Mouse (Mus musculus): ENCODE results near the gene Sf1. TPM values are rescaled to one million over a fixed set of nuclear protein-coding genes. Genes with fewer than 3 reads are reported as not detected.

Sf1 gene
- polyA plus RNA-seq, 1 experiment from 2014 or later: 132 TPM

DNA sequence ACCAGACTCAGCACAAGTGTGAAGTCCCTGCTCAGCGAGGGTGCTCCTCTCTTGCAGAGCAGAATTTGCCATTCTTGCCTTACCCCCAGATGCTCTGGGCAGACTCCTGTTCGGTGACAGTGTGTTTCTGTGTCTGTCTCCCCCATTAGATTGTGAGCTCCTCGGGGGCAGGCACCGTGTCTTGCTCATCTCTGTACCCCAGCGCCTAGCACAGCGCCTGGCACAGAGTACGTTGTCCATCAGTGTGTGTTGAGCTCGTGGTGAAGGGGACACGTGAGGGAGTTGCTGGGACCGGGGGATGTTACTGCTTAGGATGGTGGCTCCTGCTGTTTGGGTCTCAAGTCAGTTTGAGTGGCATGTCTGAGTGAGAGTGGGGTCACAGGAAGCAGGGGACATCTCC lies 40.4 kb downstream of the Sf1 start:
- no peak overlapping the region for H3K4me2 ChIP-seq (replicated peaks; ENCODE audit: low read depth, low read length)
- WGBS: 81% methylated on average over 10 of the region's 10 CpGs
- H3K36me3 ChIP-seq (ENCODE audit: insufficient read depth, low read length): no peaks in the 10 kb centered on the region
- no peak overlapping the region for H3K27ac ChIP-seq (ENCODE audit: low read length)
- no peaks in the 10 kb centered on the region for H3K9me3 ChIP-seq (ENCODE audit: low read length)
- H3K27me3 ChIP-seq (ENCODE audit: insufficient read depth, low read length): 0 out of 2 replicates have a peak, but pooled peaks cover 7% of the 10 kb centered on the region
- H3K4me1 ChIP-seq (ENCODE audit: insufficient read depth, low read length): peaks cover 34% of the 10 kb centered on the region
- ATAC-seq (ENCODE audit: low FRiP score, low TSS enrichment): no peak
- H3K9ac ChIP-seq (replicated peaks; ENCODE audit: low read length): no peak overlapping the region
- no peak overlapping the region for H3K4me3 ChIP-seq (ENCODE audit: low read length)

GRCm38 (mm10) chr19:6405433-6405832 lies 41.9 kb downstream of the Sf1 start:
- Histone ChIP-seq H3K4me3 (ENCODE audit: low read length) (no peak overlapping the region), H3K27me3 (ENCODE audit: insufficient read depth, low read length) (0 out of 2 replicates have a peak, but pooled peaks cover 7% of the 10 kb centered on the region), H3K4me1 (ENCODE audit: insufficient read depth, low read length) (peaks cover 20% of the 10 kb centered on the region), H3K9me3 (ENCODE audit: low read length) (no peaks in the 10 kb centered on the region), H3K4me2 (replicated peaks; ENCODE audit: low read depth, low read length) (no peak overlapping the region), H3K9ac (replicated peaks; ENCODE audit: low read length) (no peak overlapping the region), H3K36me3 (ENCODE audit: insufficient read depth, low read length) (no peaks in the 10 kb centered on the region), H3K27ac (ENCODE audit: low read length) (no peak overlapping the region)
- no peak for ATAC-seq (ENCODE audit: low FRiP score, low TSS enrichment)
- WGBS: 77% methylated on average over 10 of the region's 10 CpGs

GRCm38 (mm10) chr19:6407109-6407508 lies 43.6 kb downstream of the Sf1 start:
- peaks cover 4% of the 10 kb centered on the region for H3K4me1 ChIP-seq (ENCODE audit: insufficient read depth, low read length)
- 84% methylated on average over 8 of the region's 8 CpGs for WGBS
- H3K27ac ChIP-seq (ENCODE audit: low read length): no peak overlapping the region
- H3K9ac ChIP-seq (replicated peaks; ENCODE audit: low read length): no peak overlapping the region
- H3K4me3 ChIP-seq (ENCODE audit: low read length): no peak overlapping the region
- H3K4me2 ChIP-seq (replicated peaks; ENCODE audit: low read depth, low read length): no peak overlapping the region
- no peaks in the 10 kb centered on the region for H3K9me3 ChIP-seq (ENCODE audit: low read length)
- no peak for ATAC-seq (ENCODE audit: low FRiP score, low TSS enrichment)
- 0 out of 2 replicates have a peak, but pooled peaks cover 3% of the 10 kb centered on the region for H3K27me3 ChIP-seq (ENCODE audit: insufficient read depth, low read length)
- H3K36me3 ChIP-seq (ENCODE audit: insufficient read depth, low read length): no peaks in the 10 kb centered on the region

- no peak for ATAC-seq (ENCODE audit: low FRiP score, low TSS enrichment)
- Histone ChIP-seq H3K9me3 (ENCODE audit: low read length) (no peaks in the 10 kb centered on the region), H3K27me3 (ENCODE audit: insufficient read depth, low read length) (0 out of 2 replicates have a peak, but pooled peaks cover 2% of the 10 kb centered on the region), H3K4me3 (ENCODE audit: low read length) (no peak overlapping the region), H3K4me1 (ENCODE audit: insufficient read depth, low read length) (peaks cover 4% of the 10 kb centered on the region), H3K9ac (replicated peaks; ENCODE audit: low read length) (no peak overlapping the region), H3K27ac (ENCODE audit: low read length) (no peak overlapping the region), H3K4me2 (replicated peaks; ENCODE audit: low read depth, low read length) (no peak overlapping the region), H3K36me3 (ENCODE audit: insufficient read depth, low read length) (no peaks in the 10 kb centered on the region)
- WGBS: 67% methylated on average over 16 of the region's 16 CpGs
These were observed 44.5 kb downstream of the Sf1 start for GRCm38 (mm10) chr19:6407816-6408510.

DNA sequence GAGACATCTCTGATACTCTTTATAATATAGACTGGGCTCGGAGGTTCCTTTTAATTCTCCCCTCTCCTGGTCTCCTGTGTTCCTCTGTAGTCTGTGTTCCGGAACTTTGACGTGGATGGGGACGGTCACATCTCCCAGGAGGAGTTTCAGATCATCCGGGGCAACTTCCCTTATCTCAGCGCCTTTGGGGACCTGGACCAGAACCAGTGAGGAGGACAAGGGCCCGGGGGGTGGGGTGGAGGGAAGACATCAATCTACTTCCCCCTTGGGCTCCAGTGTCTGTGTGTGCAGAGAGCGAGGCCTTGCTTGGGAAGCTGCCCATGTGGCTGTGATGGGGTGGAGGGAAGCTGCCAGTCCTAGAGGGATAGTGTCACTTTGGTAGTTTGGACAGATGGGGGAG lies 45.3 kb downstream of the Sf1 start:
- no peaks in the 10 kb centered on the region for H3K36me3 ChIP-seq (ENCODE audit: insufficient read depth, low read length)
- H3K4me1 ChIP-seq (ENCODE audit: insufficient read depth, low read length): peaks cover 8% of the 10 kb centered on the region
- H3K9ac ChIP-seq (replicated peaks; ENCODE audit: low read length): no peak overlapping the region
- H3K9me3 ChIP-seq (ENCODE audit: low read length): no peaks in the 10 kb centered on the region
- H3K27ac ChIP-seq (ENCODE audit: low read length): no peak overlapping the region
- H3K27me3 ChIP-seq (ENCODE audit: insufficient read depth, low read length): no peaks in the 10 kb centered on the region
- no peak for ATAC-seq (ENCODE audit: low FRiP score, low TSS enrichment)
- WGBS: 75% methylated on average over 8 of the region's 8 CpGs
- H3K4me3 ChIP-seq (ENCODE audit: low read length): no peak overlapping the region
- H3K4me2 ChIP-seq (replicated peaks; ENCODE audit: low read depth, low read length): no peak overlapping the region

DNA sequence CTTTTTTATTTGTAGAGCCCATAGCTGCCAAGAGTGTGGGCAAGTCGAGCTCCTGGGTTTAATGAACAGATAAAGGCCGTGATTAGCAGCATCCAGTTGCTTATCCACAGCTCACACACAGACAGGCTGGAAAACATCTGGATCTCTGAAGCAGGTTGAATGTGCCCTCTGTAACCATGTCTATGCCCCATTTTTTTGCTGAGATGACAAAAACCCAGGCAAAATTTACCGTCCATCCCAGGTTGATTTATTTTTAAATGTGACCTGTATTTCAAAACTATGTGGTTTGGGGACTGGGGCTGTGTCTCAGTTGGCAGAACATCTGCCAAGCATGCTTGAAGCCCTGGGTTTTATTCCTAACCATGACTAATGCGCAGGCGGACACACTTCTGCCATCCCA lies 45.7 kb downstream of the Sf1 start:
- H3K27me3 ChIP-seq (ENCODE audit: insufficient read depth, low read length): no peaks in the 10 kb centered on the region
- no peaks in the 10 kb centered on the region for H3K9me3 ChIP-seq (ENCODE audit: low read length)
- H3K4me1 ChIP-seq (ENCODE audit: insufficient read depth, low read length): peaks cover 8% of the 10 kb centered on the region
- H3K36me3 ChIP-seq (ENCODE audit: insufficient read depth, low read length): no peaks in the 10 kb centered on the region
- no peak overlapping the region for H3K4me3 ChIP-seq (ENCODE audit: low read length)
- H3K9ac ChIP-seq (replicated peaks; ENCODE audit: low read length): no peak overlapping the region
- H3K4me2 ChIP-seq (replicated peaks; ENCODE audit: low read depth, low read length): no peak overlapping the region
- H3K27ac ChIP-seq (ENCODE audit: low read length): no peak overlapping the region
- 83% methylated on average over 5 of the region's 5 CpGs for WGBS
- no peak for ATAC-seq (ENCODE audit: low FRiP score, low TSS enrichment)

DNA sequence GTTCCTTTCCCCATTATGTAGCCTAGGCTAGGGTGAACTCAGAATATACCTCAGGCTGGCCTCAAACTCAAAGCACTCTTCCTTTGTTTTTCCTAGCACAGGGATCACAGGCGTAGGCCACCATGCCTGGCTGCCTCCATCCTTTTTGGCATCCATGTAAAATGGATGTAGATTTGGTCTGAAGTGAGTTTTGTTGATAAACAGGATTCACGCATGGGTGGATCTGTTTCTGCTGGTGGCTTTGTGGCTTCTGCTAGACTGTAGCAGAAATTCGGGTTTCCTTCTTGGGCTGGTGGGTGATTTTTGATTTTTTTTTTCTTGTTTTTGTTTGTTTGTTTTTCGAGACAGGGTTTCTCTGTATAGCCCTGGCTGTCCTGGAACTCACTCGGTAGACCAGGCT lies 46.4 kb downstream of the Sf1 start:
- Histone ChIP-seq H3K9me3 (ENCODE audit: low read length) (no peaks in the 10 kb centered on the region), H3K27ac (ENCODE audit: low read length) (no peak overlapping the region), H3K4me2 (replicated peaks; ENCODE audit: low read depth, low read length) (no peak overlapping the region), H3K4me3 (ENCODE audit: low read length) (no peak overlapping the region), H3K9ac (replicated peaks; ENCODE audit: low read length) (no peak overlapping the region), H3K36me3 (ENCODE audit: insufficient read depth, low read length) (no peaks in the 10 kb centered on the region), H3K27me3 (ENCODE audit: insufficient read depth, low read length) (no peaks in the 10 kb centered on the region), H3K4me1 (ENCODE audit: insufficient read depth, low read length) (peaks cover 8% of the 10 kb centered on the region)
- WGBS: 81% methylated on average over 5 of the region's 5 CpGs
- no peak for ATAC-seq (ENCODE audit: low FRiP score, low TSS enrichment)

DNA sequence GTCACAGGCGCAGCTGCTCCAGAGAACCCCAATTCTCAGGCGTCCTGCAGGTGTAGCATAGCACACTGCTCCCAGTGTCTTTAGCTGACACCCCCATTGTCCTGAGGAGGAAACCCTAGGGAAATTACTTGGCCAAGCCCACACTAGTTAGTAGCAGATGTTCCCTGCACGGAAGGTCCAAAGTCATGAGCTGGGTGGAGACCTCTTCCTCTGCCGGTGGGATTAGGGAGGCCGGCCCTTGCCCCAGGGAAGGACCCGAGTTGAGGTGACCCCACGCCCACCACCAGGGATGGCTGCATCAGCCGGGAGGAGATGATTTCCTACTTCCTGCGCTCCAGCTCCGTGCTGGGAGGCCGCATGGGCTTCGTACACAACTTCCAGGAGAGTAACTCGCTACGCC lies 49.3 kb downstream of the Sf1 start:
- Histone ChIP-seq H3K9me3 (ENCODE audit: low read length) (no peaks in the 10 kb centered on the region), H3K4me3 (ENCODE audit: low read length) (no peak overlapping the region), H3K4me2 (replicated peaks; ENCODE audit: low read depth, low read length) (no peak overlapping the region; the same call in 1 of the 2 replicates), H3K4me1 (ENCODE audit: insufficient read depth, low read length) (peaks cover 22% of the 10 kb centered on the region), H3K27ac (ENCODE audit: low read length) (no peak overlapping the region), H3K9ac (replicated peaks; ENCODE audit: low read length) (no peak overlapping the region), H3K36me3 (ENCODE audit: insufficient read depth, low read length) (no peaks in the 10 kb centered on the region), H3K27me3 (ENCODE audit: insufficient read depth, low read length) (no peaks in the 10 kb centered on the region)
- ATAC-seq (ENCODE audit: low FRiP score, low TSS enrichment): no peak
- WGBS: 51% methylated on average over 14 of the region's 14 CpGs

DNA sequence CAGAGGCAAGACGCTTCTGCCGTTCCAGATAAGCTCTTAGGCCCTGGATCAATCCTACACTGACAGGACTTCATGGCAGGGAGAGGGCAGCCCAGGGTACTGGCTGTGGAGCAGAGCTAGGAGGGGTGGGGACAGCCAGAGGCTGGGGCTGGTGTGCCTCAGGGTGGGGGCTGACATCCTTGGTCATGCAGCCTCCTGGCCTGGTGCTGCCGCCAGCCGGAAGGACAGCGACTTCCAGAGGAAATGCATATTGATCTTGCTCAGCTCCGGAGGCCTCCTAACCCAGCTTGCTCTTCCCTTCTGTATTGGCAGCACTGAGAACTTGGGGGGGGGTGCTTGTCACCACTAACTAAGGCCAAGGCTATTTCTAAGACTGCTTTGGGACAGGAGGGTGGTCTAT lies 52.0 kb downstream of the Sf1 start:
- H3K9ac ChIP-seq (replicated peaks; ENCODE audit: low read length): no peak overlapping the region
- no peak overlapping the region for H3K4me2 ChIP-seq (replicated peaks; ENCODE audit: low read depth, low read length)
- no peaks in the 10 kb centered on the region for H3K36me3 ChIP-seq (ENCODE audit: insufficient read depth, low read length)
- H3K4me1 ChIP-seq (ENCODE audit: insufficient read depth, low read length): peaks cover 34% of the 10 kb centered on the region
- 46% methylated on average over 6 of the region's 6 CpGs for WGBS
- no peak for ATAC-seq (ENCODE audit: low FRiP score, low TSS enrichment)
- H3K27me3 ChIP-seq (ENCODE audit: insufficient read depth, low read length): peaks cover 22% of the 10 kb centered on the region
- no peaks in the 10 kb centered on the region for H3K9me3 ChIP-seq (ENCODE audit: low read length)
- H3K27ac ChIP-seq (ENCODE audit: low read length): no peak overlapping the region
- H3K4me3 ChIP-seq (ENCODE audit: low read length): no peak overlapping the region

GRCm38 (mm10) chr19:6416124-6416770 lies 52.8 kb downstream of the Sf1 start:
- H3K4me3 ChIP-seq (ENCODE audit: low read length): no peak overlapping the region
- peaks cover 34% of the 10 kb centered on the region for H3K4me1 ChIP-seq (ENCODE audit: insufficient read depth, low read length)
- no peak overlapping the region for H3K4me2 ChIP-seq (replicated peaks; ENCODE audit: low read depth, low read length)
- H3K27me3 ChIP-seq (ENCODE audit: insufficient read depth, low read length): peaks cover 28% of the 10 kb centered on the region
- ATAC-seq (ENCODE audit: low FRiP score, low TSS enrichment): no peak
- H3K9ac ChIP-seq (replicated peaks; ENCODE audit: low read length): no peak overlapping the region
- H3K36me3 ChIP-seq (ENCODE audit: insufficient read depth, low read length): no peaks in the 10 kb centered on the region
- WGBS: 18% methylated on average over 9 of the region's 9 CpGs
- no peaks in the 10 kb centered on the region for H3K9me3 ChIP-seq (ENCODE audit: low read length)
- H3K27ac ChIP-seq (ENCODE audit: low read length): no peak overlapping the region

All from kidney, embryonic 16.5 days (tissue).